Mouse (Mus musculus): ENCODE data around the gene Klhl12. TPM values are rescaled to one million over a fixed set of nuclear protein-coding genes. Genes with fewer than 3 reads are reported as not detected.
"Not testable (repeated sequence)": the region's sequence is repeated elsewhere in the genome, so short reads cannot be mapped to it uniquely, and the experiment has no call there.

Gene Klhl12
- polyA plus RNA-seq, 1 experiment from 2014 or later = 26.4 TPM

GRCm38 (mm10) chr1:134516491-134517198 lies 61.3 kb downstream of the Klhl12 start:
- Histone ChIP-seq H3K27ac (ENCODE audit: low read depth, low read length) (no peak overlapping the region), H3K9me3 (ENCODE audit: control insufficient read depth, low read length) (no peaks in the 10 kb centered on the region), H3K4me2 (replicated peaks; ENCODE audit: low read depth, low read length) (no peak overlapping the region), H3K4me1 (replicated peaks; ENCODE audit: control insufficient read depth, insufficient read depth, low read length) (peaks cover 3% of the 10 kb centered on the region), H3K4me3 (ENCODE audit: low read depth, low read length) (no peak overlapping the region), H3K36me3 (ENCODE audit: control insufficient read depth, insufficient read depth, low read length) (no peaks in the 10 kb centered on the region), H3K27me3 (ENCODE audit: control insufficient read depth, insufficient read depth, low read length) (peaks cover 15% of the 10 kb centered on the region; the same call in 1 of the 2 replicates), H3K9ac (ENCODE audit: low read depth, low read length) (no peak overlapping the region)
- DNase-seq (ENCODE audit: low spot score) (peak; percentile 44), ATAC-seq (ENCODE audit: low FRiP score) (no peak)
- WGBS = 16% methylated on average over 4 of the region's 4 CpGs

- not testable (repeated sequence) for H3K4me1 ChIP-seq (replicated peaks; ENCODE audit: control insufficient read depth, insufficient read depth, low read length)
Measured at GRCm38 (mm10) chr1:134517841-134518240, 62.5 kb downstream of the Klhl12 start.

GRCm38 (mm10) chr1:134518677-134519076 lies 63.3 kb downstream of the Klhl12 start:
- no peaks in the 10 kb centered on the region for H3K36me3 ChIP-seq (ENCODE audit: control insufficient read depth, insufficient read depth, low read length)
- 19% methylated on average over 7 of the region's 7 CpGs for WGBS
- peaks cover 7% of the 10 kb centered on the region; the same call in 1 of the 2 replicates for H3K27me3 ChIP-seq (ENCODE audit: control insufficient read depth, insufficient read depth, low read length)
- no peak overlapping the region for H3K4me3 ChIP-seq (ENCODE audit: low read depth, low read length)
- H3K4me2 ChIP-seq (replicated peaks; ENCODE audit: low read depth, low read length) = no peak overlapping the region
- H3K4me1 ChIP-seq (replicated peaks; ENCODE audit: control insufficient read depth, insufficient read depth, low read length) = no peaks in the 10 kb centered on the region
- H3K9me3 ChIP-seq (ENCODE audit: control insufficient read depth, low read length) = no peaks in the 10 kb centered on the region
- DNase-seq (ENCODE audit: low spot score) (peak; percentile 82), ATAC-seq (ENCODE audit: low FRiP score) (no peak)
- no peak overlapping the region for H3K27ac ChIP-seq (ENCODE audit: low read depth, low read length)
- H3K9ac ChIP-seq (ENCODE audit: low read depth, low read length) = no peak overlapping the region

More at GRCm38 (mm10) chr1:134517841-134518240, 62.5 kb downstream of the Klhl12 start:
- H3K27ac ChIP-seq (ENCODE audit: low read depth, low read length); H3K9ac ChIP-seq (ENCODE audit: low read depth, low read length); ATAC-seq (ENCODE audit: low FRiP score); H3K9me3 ChIP-seq (ENCODE audit: control insufficient read depth, low read length); DNase-seq (ENCODE audit: low spot score); H3K4me2 ChIP-seq (replicated peaks; ENCODE audit: low read depth, low read length); H3K4me3 ChIP-seq (ENCODE audit: low read depth, low read length); H3K36me3 ChIP-seq (ENCODE audit: control insufficient read depth, insufficient read depth, low read length): not testable (repeated sequence)
- 98% methylated on average over 14 of the region's 14 CpGs for WGBS
- peaks cover 13% of the 10 kb centered on the region; the same call in 1 of the 2 replicates for H3K27me3 ChIP-seq (ENCODE audit: control insufficient read depth, insufficient read depth, low read length)

GRCm38 (mm10) chr1:134519201-134519600 lies 63.9 kb downstream of the Klhl12 start:
- H3K27me3 ChIP-seq (ENCODE audit: control insufficient read depth, insufficient read depth, low read length); DNase-seq (ENCODE audit: low spot score): not testable (repeated sequence)

GRCm38 (mm10) chr1:134520001-134520721 lies 64.8 kb downstream of the Klhl12 start:
- 89% methylated on average over 8 of the region's 8 CpGs for WGBS
- Histone ChIP-seq H3K4me2 (replicated peaks; ENCODE audit: low read depth, low read length) (no peak overlapping the region), H3K9ac (ENCODE audit: low read depth, low read length) (no peak overlapping the region), H3K36me3 (ENCODE audit: control insufficient read depth, insufficient read depth, low read length) (no peaks in the 10 kb centered on the region), H3K27me3 (ENCODE audit: control insufficient read depth, insufficient read depth, low read length) (no peaks in the 10 kb centered on the region), H3K9me3 (ENCODE audit: control insufficient read depth, low read length) (no peaks in the 10 kb centered on the region), H3K4me1 (replicated peaks; ENCODE audit: control insufficient read depth, insufficient read depth, low read length) (no peaks in the 10 kb centered on the region), H3K4me3 (ENCODE audit: low read depth, low read length) (no peak overlapping the region), H3K27ac (ENCODE audit: low read depth, low read length) (no peak overlapping the region)
- ATAC-seq (ENCODE audit: low FRiP score) = no peak
- DNase-seq (ENCODE audit: low spot score) = no peak

More at GRCm38 (mm10) chr1:134519201-134519600, 63.9 kb downstream of the Klhl12 start:
- not testable (repeated sequence) for H3K4me1 ChIP-seq (replicated peaks; ENCODE audit: control insufficient read depth, insufficient read depth, low read length); H3K9me3 ChIP-seq (ENCODE audit: control insufficient read depth, low read length); ATAC-seq (ENCODE audit: low FRiP score); H3K9ac ChIP-seq (ENCODE audit: low read depth, low read length); H3K4me2 ChIP-seq (replicated peaks; ENCODE audit: low read depth, low read length); H3K36me3 ChIP-seq (ENCODE audit: control insufficient read depth, insufficient read depth, low read length); H3K27ac ChIP-seq (ENCODE audit: low read depth, low read length); H3K4me3 ChIP-seq (ENCODE audit: low read depth, low read length)
- WGBS = 92% methylated on average over 5 of the region's 5 CpGs

- Histone ChIP-seq H3K27ac (ENCODE audit: low read depth, low read length) (no peak overlapping the region), H3K4me3 (ENCODE audit: low read depth, low read length) (no peak overlapping the region), H3K27me3 (ENCODE audit: control insufficient read depth, insufficient read depth, low read length) (no peaks in the 10 kb centered on the region), H3K36me3 (ENCODE audit: control insufficient read depth, insufficient read depth, low read length) (no peaks in the 10 kb centered on the region), H3K4me2 (replicated peaks; ENCODE audit: low read depth, low read length) (no peak overlapping the region), H3K9me3 (ENCODE audit: control insufficient read depth, low read length) (no peaks in the 10 kb centered on the region), H3K9ac (ENCODE audit: low read depth, low read length) (no peak overlapping the region), H3K4me1 (replicated peaks; ENCODE audit: control insufficient read depth, insufficient read depth, low read length) (no peaks in the 10 kb centered on the region)
- ATAC-seq (ENCODE audit: low FRiP score) (no peak), DNase-seq (ENCODE audit: low spot score) (no peak)
- WGBS = 84% methylated on average over 7 of the region's 7 CpGs
Measured at GRCm38 (mm10) chr1:134521163-134521562, 65.8 kb downstream of the Klhl12 start.

GRCm38 (mm10) chr1:134522325-134522724 lies 67.0 kb downstream of the Klhl12 start:
- DNase-seq (ENCODE audit: low spot score) = no peak
- WGBS = 52% methylated on average over 2 of the region's 2 CpGs

GRCm38 (mm10) chr1:134524424-134524823 lies 69.1 kb downstream of the Klhl12 start:
- Histone ChIP-seq H3K27ac (ENCODE audit: low read depth, low read length) (no peak overlapping the region), H3K36me3 (ENCODE audit: control insufficient read depth, insufficient read depth, low read length) (no peaks in the 10 kb centered on the region), H3K9me3 (ENCODE audit: control insufficient read depth, low read length) (no peaks in the 10 kb centered on the region), H3K9ac (ENCODE audit: low read depth, low read length) (no peak overlapping the region), H3K4me2 (replicated peaks; ENCODE audit: low read depth, low read length) (no peak overlapping the region), H3K4me1 (replicated peaks; ENCODE audit: control insufficient read depth, insufficient read depth, low read length) (no peaks in the 10 kb centered on the region), H3K27me3 (ENCODE audit: control insufficient read depth, insufficient read depth, low read length) (no peaks in the 10 kb centered on the region), H3K4me3 (ENCODE audit: low read depth, low read length) (no peak overlapping the region)
- ATAC-seq (ENCODE audit: low FRiP score) (no peak), DNase-seq (ENCODE audit: low spot score) (peak; percentile 23)
- 68% methylated on average over 5 of the region's 5 CpGs for WGBS

More at GRCm38 (mm10) chr1:134522325-134522724, 67.0 kb downstream of the Klhl12 start:
- no peak overlapping the region for H3K9ac ChIP-seq (ENCODE audit: low read depth, low read length)
- H3K4me3 ChIP-seq (ENCODE audit: low read depth, low read length) = no peak overlapping the region
- no peak overlapping the region for H3K27ac ChIP-seq (ENCODE audit: low read depth, low read length)
- no peaks in the 10 kb centered on the region for H3K27me3 ChIP-seq (ENCODE audit: control insufficient read depth, insufficient read depth, low read length)
- H3K36me3 ChIP-seq (ENCODE audit: control insufficient read depth, insufficient read depth, low read length) = no peaks in the 10 kb centered on the region
- no peak for ATAC-seq (ENCODE audit: low FRiP score)
- H3K9me3 ChIP-seq (ENCODE audit: control insufficient read depth, low read length) = no peaks in the 10 kb centered on the region
- no peak overlapping the region for H3K4me2 ChIP-seq (replicated peaks; ENCODE audit: low read depth, low read length)
- H3K4me1 ChIP-seq (replicated peaks; ENCODE audit: control insufficient read depth, insufficient read depth, low read length) = no peaks in the 10 kb centered on the region
